Mouse (Mus musculus) myocyte (in vitro differentiated cells): ENCODE measurements at regions not wholly inside any gene's neighbourhood (a gene's known extent, or its start where the extent isn't known, plus 50 kb on each side); places are given as distances from the start of the nearest gene placed in this dataset.

ENCODE experiments used
- CEBPB ChIP-seq: IDR thresholded peaks from 2 replicates; pipeline ENCODE4 v1.6.1; 2011; ENCODE audit warnings: mild to moderate bottlenecking, moderate library complexity; ENCODE audit not compliant: poor library complexity, insufficient read depth, severe bottlenecking
- E2F4 ChIP-seq: IDR thresholded peaks from one replicate; pipeline ENCODE4 v1.6.1; 2011; ENCODE audit warnings: mild to moderate bottlenecking, control low read depth, moderate library complexity; ENCODE audit not compliant: insufficient read depth
- MAX ChIP-seq: IDR thresholded peaks from one replicate; pipeline ENCODE4 v1.6.1; 2011; ENCODE audit warnings: low read depth, mild to moderate bottlenecking, control low read depth
- MYOD1 ChIP-seq, 3 experiments: IDR thresholded peaks; one replicate each; pipeline ENCODE4 v1.6.1; 2011; ENCODE audit warnings: control low read depth in 2 of 3, low read depth in 2 of 3, mild to moderate bottlenecking in 2 of 3, moderate library complexity in 1 of 3; ENCODE audit not compliant: insufficient read length in 2 of 3, control insufficient read depth in 1 of 3
- MYOG ChIP-seq, 3 experiments: IDR thresholded peaks; one replicate each; pipeline ENCODE4 v1.6.1; 2011; ENCODE audit warnings: control low read depth in 2 of 3, low read depth in 2 of 3, mild to moderate bottlenecking in 2 of 3; ENCODE audit not compliant: insufficient read length in 2 of 3, control insufficient read depth in 1 of 3, insufficient read depth in 1 of 3
- POLR2A ChIP-seq: IDR thresholded peaks from one replicate; pipeline ENCODE4 v1.6.1; 2011; ENCODE audit warnings: low read depth, mild to moderate bottlenecking, control low read depth, moderate library complexity; ENCODE audit not compliant: insufficient read length
- POLR2AphosphoS2 ChIP-seq: IDR thresholded peaks from one replicate; pipeline ENCODE4 v1.6.1; 2011; ENCODE audit warnings: low read depth, control low read depth; ENCODE audit not compliant: insufficient read length
- REST ChIP-seq: IDR thresholded peaks from one replicate; pipeline ENCODE4 v1.6.1; 2011; ENCODE audit warnings: mild to moderate bottlenecking, control low read depth, moderate library complexity; ENCODE audit not compliant: insufficient read depth, insufficient read length
- SRF ChIP-seq: IDR thresholded peaks from one replicate; pipeline ENCODE4 v1.6.1; 2011; ENCODE audit warnings: low read depth; ENCODE audit not compliant: control insufficient read depth, insufficient read length
- TCF12 ChIP-seq: IDR thresholded peaks from one replicate; pipeline ENCODE4 v1.6.1; 2011; ENCODE audit warnings: mild to moderate bottlenecking, control low read depth; ENCODE audit not compliant: poor library complexity, insufficient read depth, severe bottlenecking
- TCF3 ChIP-seq: IDR thresholded peaks from one replicate; pipeline ENCODE4 v1.6.1; 2011; ENCODE audit warnings: low read depth, control low read depth; ENCODE audit not compliant: insufficient read length
- USF1 ChIP-seq: IDR thresholded peaks from one replicate; pipeline ENCODE4 v1.6.1; 2011; ENCODE audit warnings: low read depth, mild to moderate bottlenecking, control low read depth, moderate library complexity

GRCm38 (mm10) chr10:117450240-117450569, 70.4 kb upstream of the Cpsf6 start:
- TF ChIP-seq MAX (no peak), POLR2A (no peak), USF1 (no peak), CEBPB (no peak), SRF (no peak), TCF12 (no peak), E2F4 (no peak), REST (no peak), POLR2AphosphoS2 (no peak), TCF3 (no peak), MYOD1 (IDR thresholded peaks at IDR 0.05; ENCODE audit: control insufficient read depth in 1 of 3, insufficient read length in 2 of 3, low read depth in 2 of 3) (no peak), MYOG (IDR thresholded peaks at IDR 0.05; ENCODE audit: control insufficient read depth in 1 of 3, insufficient read depth in 1 of 3, insufficient read length in 2 of 3, low read depth in 2 of 3) (no peak)
